26 mouse cellular contexts compared by ENCODE assay signal in genomic region chr2:31042881-31043280, GRCm38 (mm10).
A peak's percentile ranks its signal among the peaks of the same experiment; 100 is the strongest.
DNase-seq lines count a peak whose midpoint lies in the region; TF ChIP-seq lines count a peak whose summit lies in the region.
"Had no signal": no experiment of that assay in that cellular context is flagged by ENCODE, and none has a peak within 500 bp of the region (broad histone marks: within the 10 kb centered on the region; RNA-seq: fewer than 3 reads in every experiment).

No protein-coding gene starts in this region.

- WGBS in cerebellum, adult 2 months = 75% methylated on average over 6 of the region's 6 CpGs

- TF ChIP-seq CTCF in left cerebral cortex, adult 2 months (IDR thresholded peaks at IDR 0.05) = no peak
- TF ChIP-seq CTCF in cerebellum, adult 2 months (IDR thresholded peaks at IDR 0.05; ENCODE audit: borderline replicate concordance, insufficient read depth, low read depth, low read length) = no peak

- H3K4me3 ChIP-seq in left cerebral cortex, adult 2 months = no peak overlapping the region
- no peak overlapping the region for H3K4me3 ChIP-seq in myocyte
- H3K4me3 ChIP-seq in cerebellum, adult 2 months (replicated peaks; ENCODE audit: insufficient read depth, low read depth, low read length) = no peak overlapping the region
- H3K4me3 ChIP-seq: heart, adult 2 months; heart, embryonic 13.5 days; hindbrain, embryonic 12.5 days; limb, embryonic 10.5 days; liver, embryonic 15.5 days; lung, embryonic 15.5 days; megakaryocyte, embryonic 14.5 days; midbrain, embryonic 13.5 days had no signal

- H3K4me2 ChIP-seq in myocyte (ENCODE audit: low read depth) = peak overlapping the region; percentile 43
- H3K4me2 ChIP-seq: heart, embryonic 13.5 days; hindbrain, embryonic 12.5 days; liver, embryonic 15.5 days; lung, embryonic 15.5 days; midbrain, embryonic 13.5 days had no signal

- H3K4me1 ChIP-seq in cerebellum, adult 2 months (ENCODE audit: control insufficient read depth, insufficient read depth, low read length) = peaks cover 20% of the 10 kb centered on the region
- H3K4me1 ChIP-seq: heart, embryonic 13.5 days; hindbrain, embryonic 12.5 days; limb, embryonic 10.5 days; liver, embryonic 15.5 days; lung, embryonic 15.5 days; midbrain, embryonic 13.5 days had no signal

- H3K27ac ChIP-seq in left cerebral cortex, adult 2 months = peak overlapping the region; percentile 51; the same call in 1 of the 2 replicates
- no peak overlapping the region for H3K27ac ChIP-seq in cerebellum, adult 2 months (ENCODE audit: insufficient read depth, low read length)
- H3K27ac ChIP-seq: heart, adult 2 months; heart, embryonic 13.5 days; hindbrain, embryonic 12.5 days; limb, embryonic 10.5 days; liver, embryonic 15.5 days; lung, embryonic 15.5 days; midbrain, embryonic 13.5 days had no signal

- no peak for DNase-seq in left cerebral cortex, adult 2 months (ENCODE audit: extremely low spot score in 1 of 2, low spot score in 2 of 2)
- DNase-seq in left cerebral cortex, adult 18-20 months (ENCODE audit: low spot score in 2 of 2) = no peak
- DNase-seq in Muller cell, postnatal 12 days (ENCODE audit: inconsistent ontology term) = peak; percentile 75
- DNase-seq in cerebellum, adult 2 months = no peak
- no peak for DNase-seq in right cerebral cortex, adult 18-20 months
- no peak for DNase-seq in cerebellum, postnatal 14 days
- DNase-seq: cerebellum, adult 11-12 months; cerebellum, postnatal 25 days; embryo, embryonic 11 days; gastrocnemius, postnatal 25 days; heart, adult 2 months; heart, postnatal 14 days; kidney, adult 11 months; kidney, postnatal 4 days; liver; lung, postnatal 36 days; right cerebral cortex, postnatal 14 days; spleen, adult 18-20 months had no signal

- H3ac ChIP-seq in myocyte (ENCODE audit: control insufficient read depth, insufficient read length) = no peak overlapping the region

- intact Hi-C loops in left cerebral cortex, adult 2 months (cut with DNase I) = no loop called here

- no peak for TF ChIP-seq POLR2A in myocyte (IDR thresholded peaks at IDR 0.05; ENCODE audit: insufficient read length, low read depth)
- no peak for TF ChIP-seq POLR2A in cerebellum, adult 2 months (IDR thresholded peaks at IDR 0.05; ENCODE audit: borderline replicate concordance, insufficient read depth, low read length)

- no peaks in the 10 kb centered on the region for H3K27me3 ChIP-seq in myocyte (ENCODE audit: control insufficient read depth, insufficient read depth, insufficient read length)
- no peaks in the 10 kb centered on the region for H3K27me3 ChIP-seq in cerebellum, adult 2 months (ENCODE audit: control insufficient read depth, insufficient read depth, low read length)
- H3K27me3 ChIP-seq: heart, embryonic 13.5 days; hindbrain, embryonic 12.5 days; liver, embryonic 15.5 days; lung, embryonic 15.5 days; megakaryocyte, embryonic 14.5 days; midbrain, embryonic 13.5 days had no signal

- peaks cover 2% of the 10 kb centered on the region for H3K36me3 ChIP-seq in myocyte (ENCODE audit: control insufficient read depth, insufficient read depth)

- H3K79me2 ChIP-seq in myocyte (ENCODE audit: control insufficient read depth, insufficient read depth) = no peaks in the 10 kb centered on the region

TF ChIP-seq in myocyte, 11 proteins besides CTCF, POLR2A, EP300 and RAD21:
- TF ChIP-seq POLR2AphosphoS2 (IDR thresholded peaks at IDR 0.05; ENCODE audit: insufficient read length, low read depth) (no peak), USF1 (IDR thresholded peaks at IDR 0.05; ENCODE audit: low read depth) (no peak), MYOG (IDR thresholded peaks at IDR 0.05; ENCODE audit: control insufficient read depth in 1 of 3, insufficient read depth in 1 of 3, insufficient read length in 2 of 3, low read depth in 2 of 3) (no peak), REST (IDR thresholded peaks at IDR 0.05; ENCODE audit: insufficient read depth, insufficient read length) (no peak), MAX (IDR thresholded peaks at IDR 0.05; ENCODE audit: low read depth) (no peak), TCF12 (IDR thresholded peaks at IDR 0.05; ENCODE audit: insufficient read depth, poor library complexity, severe bottlenecking) (no peak), E2F4 (IDR thresholded peaks at IDR 0.05; ENCODE audit: insufficient read depth) (no peak), SRF (IDR thresholded peaks at IDR 0.05; ENCODE audit: control insufficient read depth, insufficient read length, low read depth) (no peak), CEBPB (IDR thresholded peaks at IDR 0.05; ENCODE audit: insufficient read depth, poor library complexity, severe bottlenecking) (no peak), MYOD1 (IDR thresholded peaks at IDR 0.05; ENCODE audit: control insufficient read depth in 1 of 3, insufficient read length in 2 of 3, low read depth in 2 of 3) (no peak), TCF3 (IDR thresholded peaks at IDR 0.05; ENCODE audit: insufficient read length, low read depth) (no peak)
